ENCODE assay signal across 8 mouse cellular contexts in the genomic region with DNA sequence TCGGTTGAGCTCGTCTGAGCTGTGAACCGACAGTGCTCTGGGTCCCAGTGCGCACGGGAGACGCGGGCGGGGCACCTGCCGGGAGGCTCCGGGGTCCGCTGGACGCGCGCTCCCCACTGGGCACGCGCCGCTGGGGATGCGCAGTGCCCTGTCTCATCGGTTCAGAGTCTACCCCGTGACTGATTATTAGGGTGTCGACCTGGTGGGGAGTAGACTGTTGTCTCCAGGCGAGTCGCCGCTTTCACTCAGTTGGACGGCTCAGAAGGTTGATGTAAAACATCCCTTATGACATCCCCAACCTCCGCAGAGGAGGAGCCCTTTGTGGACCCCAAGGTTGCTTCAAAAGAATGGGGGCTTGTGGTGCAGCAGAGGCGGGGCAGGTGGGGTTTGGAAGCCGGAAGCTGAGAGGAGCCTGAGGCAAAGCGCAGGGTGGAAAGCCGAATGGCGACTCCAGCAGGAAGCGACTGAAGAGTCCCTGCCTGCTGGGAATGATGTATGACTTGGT. TPM values are rescaled to one million over a fixed set of nuclear protein-coding genes. Genes with fewer than 3 reads are reported as not detected.
DNase-seq lines count a peak whose midpoint lies in the region; ATAC-seq and TF ChIP-seq lines count a peak whose summit lies in the region.

No protein-coding gene starts in this region.

- no peak for TF ChIP-seq POLR2A in small intestine, adult 2 months (IDR thresholded peaks at IDR 0.05; ENCODE audit: low read depth, low read length)

- peak overlapping the region; percentile 95 for H3K4me2 ChIP-seq in forebrain, embryonic 11.5 days (ENCODE audit: low read depth, low read length, severe bottlenecking)
- peak overlapping the region; percentile 92 for H3K4me2 ChIP-seq in lung, embryonic 16.5 days (ENCODE audit: low read depth, low read length)

- H3K27me3 ChIP-seq in forebrain, embryonic 11.5 days (ENCODE audit: control insufficient read depth, insufficient read depth, low read length) = no peaks in the 10 kb centered on the region
- H3K27me3 ChIP-seq in lung, embryonic 16.5 days (ENCODE audit: control insufficient read depth, insufficient read depth, low read depth, low read length) = no peaks in the 10 kb centered on the region
- H3K27me3 ChIP-seq in small intestine, adult 2 months (ENCODE audit: control insufficient read depth, insufficient read depth, low read length) = no peaks in the 10 kb centered on the region

- ATAC-seq in forebrain, embryonic 11.5 days (replicated peaks; ENCODE audit: low FRiP score) = peak; percentile 79
- ATAC-seq in lung, embryonic 16.5 days (ENCODE audit: low read depth) = peak; percentile 44

- H3K27ac ChIP-seq in forebrain, embryonic 11.5 days (ENCODE audit: low read depth, low read length) = peak overlapping the region; percentile 83
- peak overlapping the region; percentile 95 for H3K27ac ChIP-seq in lung, embryonic 16.5 days (ENCODE audit: low read length)
- peak overlapping the region; percentile 76 for H3K27ac ChIP-seq in small intestine, adult 2 months (ENCODE audit: insufficient read depth, low read depth, low read length)

- H3K9me3 ChIP-seq in forebrain, embryonic 11.5 days (ENCODE audit: control insufficient read depth, low read length) = no peaks in the 10 kb centered on the region
- H3K9me3 ChIP-seq in lung, embryonic 16.5 days (ENCODE audit: control insufficient read depth, low read length) = no peaks in the 10 kb centered on the region

- peaks cover 12% of the 10 kb centered on the region for H3K4me1 ChIP-seq in forebrain, embryonic 11.5 days (replicated peaks; ENCODE audit: control insufficient read depth, insufficient read depth, low read length)
- H3K4me1 ChIP-seq in lung, embryonic 16.5 days (replicated peaks; ENCODE audit: control insufficient read depth, insufficient read depth, low read length) = peaks cover 38% of the 10 kb centered on the region
- H3K4me1 ChIP-seq in small intestine, adult 2 months (ENCODE audit: control insufficient read depth, insufficient read depth, insufficient read length, low read length) = peaks cover 9% of the 10 kb centered on the region

- H3K4me3 ChIP-seq in forebrain, embryonic 11.5 days (ENCODE audit: low read depth, low read length) = peak overlapping the region; percentile 95
- H3K4me3 ChIP-seq in lung, embryonic 16.5 days (ENCODE audit: low read length) = peak overlapping the region; percentile 99
- H3K4me3 ChIP-seq in small intestine, adult 2 months (ENCODE audit: low read depth, low read length) = peak overlapping the region; percentile 94

- TF ChIP-seq CTCF in small intestine, adult 2 months (IDR thresholded peaks at IDR 0.05; ENCODE audit: extremely low read depth, insufficient read length, insufficient replicate concordance, low read depth, low read length) = no peak

- no peaks in the 10 kb centered on the region for H3K36me3 ChIP-seq in forebrain, embryonic 11.5 days (ENCODE audit: control insufficient read depth, insufficient read depth, low read length)
- no peaks in the 10 kb centered on the region for H3K36me3 ChIP-seq in lung, embryonic 16.5 days (ENCODE audit: control insufficient read depth, insufficient read depth, low read length)
- no peaks in the 10 kb centered on the region for H3K36me3 ChIP-seq in small intestine, adult 2 months (ENCODE audit: control insufficient read depth, insufficient read depth, low read length)

- peak; percentile 72 for DNase-seq in cerebellum, postnatal 10 days
- no peak for DNase-seq in cerebellum, adult 8-10 months
- DNase-seq in ES-CJ7 (ENCODE audit: low read depth, low spot score) = peak; percentile 71
- DNase-seq in forebrain, embryonic 11.5 days (ENCODE audit: low spot score) = peak; percentile 75
- DNase-seq in kidney, adult 8-10 months = peak; percentile 43 to 45
- DNase-seq in gastrocnemius, adult 18-20 months (ENCODE audit: low spot score) = no peak

- peak overlapping the region; percentile 89 for H3K9ac ChIP-seq in forebrain, embryonic 11.5 days (ENCODE audit: low read length)
- peak overlapping the region; percentile 96 for H3K9ac ChIP-seq in lung, embryonic 16.5 days (ENCODE audit: low read length)

- 0% methylated on average over 32 of the region's 32 CpGs for WGBS in forebrain, embryonic 11.5 days
- 0% methylated on average over 32 of the region's 32 CpGs for WGBS in lung, embryonic 16.5 days
- 1% methylated on average over 32 of the region's 32 CpGs for WGBS in small intestine, adult 2 months

RNA-seq across cellular contexts. Expression of gene Cdc42bpb, which starts 0.5 kb away (rescaled TPM):
- 42.7 and 44.0 TPM in 2 replicates for polyA plus RNA-seq in forebrain, embryonic 11.5 days (2014; fragmentation: Nextera tagmentation; extraction: Ambion mirVana)
- polyA plus RNA-seq in lung, embryonic 16.5 days (2015; fragmentation: Nextera tagmentation; extraction: Ambion mirVana) = 34.4 and 36.1 TPM in 2 replicates
- 190 and 472 TPM in 2 replicates for polyA plus RNA-seq in small intestine, adult 2 months (2012; rRNA removed)
- total RNA-seq in gastrocnemius, adult 18-20 months (2021) = 10 to 100 TPM; 17.3 to 21.2 TPM

RNA-seq across cellular contexts. Expression of gene Lbhd2, which starts 28.6 kb away (rescaled TPM):
- polyA plus RNA-seq in forebrain, embryonic 11.5 days (2014; fragmentation: Nextera tagmentation; extraction: Ambion mirVana) = not detected in 2 replicates
- polyA plus RNA-seq in lung, embryonic 16.5 days (2015; fragmentation: Nextera tagmentation; extraction: Ambion mirVana) = 0.79 and 0.80 TPM in 2 replicates
- polyA plus RNA-seq in small intestine, adult 2 months (2012; rRNA removed) = not detected in 2 replicates
- total RNA-seq in gastrocnemius, adult 18-20 months (2021) = not detected

RNA-seq across cellular contexts. Expression of gene Exoc3l4, which starts 38.8 kb away (rescaled TPM):
- 3.0 and 3.3 TPM in 2 replicates for polyA plus RNA-seq in forebrain, embryonic 11.5 days (2014; fragmentation: Nextera tagmentation; extraction: Ambion mirVana)
- polyA plus RNA-seq in lung, embryonic 16.5 days (2015; fragmentation: Nextera tagmentation; extraction: Ambion mirVana) = 13.0 and 14.5 TPM in 2 replicates
- polyA plus RNA-seq in small intestine, adult 2 months (2012; rRNA removed) = 356 and 552 TPM in 2 replicates
- 1 to 10 TPM; 2.0 to 3.4 TPM for total RNA-seq in gastrocnemius, adult 18-20 months (2021)

Comparison
In these comparisons a context has a peak if more than half of its experiments do, and no peak if none do; other contexts are left out.
1. DNase-seq: peak in cerebellum, postnatal 10 days (2 of 2), ES-CJ7 (single experiment), forebrain, embryonic 11.5 days (single experiment) and kidney, adult 8-10 months (2 of 2); none in cerebellum, adult 8-10 months (single experiment) and gastrocnemius, adult 18-20 months (single experiment).
2. RNA of gene Exoc3l4, which starts 38.8 kb away (polyA plus RNA-seq): 356 to 552 TPM in small intestine, adult 2 months; 13.0 to 14.5 TPM in lung, embryonic 16.5 days and 3.0 to 3.3 TPM in forebrain, embryonic 11.5 days; every median in the first group is over 10 times any median in the second.
3. Peak in every context shown above with its lines, with median percentiles within 50 percentile points of each other: H3K27ac ChIP-seq and H3K4me3 ChIP-seq.